Mouse (Mus musculus): ENCODE measurements around the gene Zfp868.
"Not testable (repeated sequence)": the region's sequence is repeated elsewhere in the genome, so short reads cannot be mapped to it uniquely, and the experiment has no call there.

The Zfp868 gene

DNA sequence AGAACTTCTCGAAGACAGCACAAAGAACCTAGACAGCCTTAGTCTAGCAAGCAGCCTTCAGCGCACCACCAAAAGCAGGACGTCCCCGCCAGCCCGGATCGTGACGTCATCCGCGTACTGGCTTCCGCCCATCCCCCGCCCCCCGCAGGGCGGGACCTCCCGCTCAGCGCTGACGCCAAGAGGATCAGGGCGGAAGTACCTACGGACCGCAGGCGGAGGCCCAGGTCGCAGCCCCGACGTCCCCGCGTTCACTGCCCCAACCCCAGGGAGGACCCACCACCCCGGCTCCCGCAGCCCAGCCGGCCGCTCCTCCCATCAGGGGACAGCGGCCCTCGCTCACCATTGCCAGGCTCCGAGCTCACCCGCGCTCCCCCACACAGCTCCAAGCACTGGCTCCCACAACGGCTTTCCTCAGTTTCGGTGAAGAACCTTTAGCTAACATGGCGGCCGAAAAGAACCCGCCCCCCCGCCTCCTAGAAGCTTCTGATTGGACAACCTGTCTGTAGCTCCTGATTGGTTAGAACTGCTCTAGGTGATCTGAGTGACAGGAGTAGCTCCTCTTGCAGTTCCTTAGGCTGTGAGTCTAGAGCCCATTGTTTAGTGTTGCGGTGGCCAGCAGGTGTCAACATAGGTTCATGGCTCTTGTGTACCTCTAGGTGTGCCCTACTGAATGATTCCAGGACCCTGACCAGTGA lies at the start of gene Zfp868:
Gene Zfp868 (minus strand): TSS at position 454 of the 695 bp plus-strand sequence.
- peak; percentile 94 for DNase-seq (ENCODE audit: low read depth, low spot score)

- not testable (repeated sequence) for DNase-seq (ENCODE audit: low read depth, low spot score)
Observed at GRCm38 (mm10) chr8:69665051-69665450, 39.7 kb upstream of the Zfp868 start.

- DNase-seq (ENCODE audit: low read depth, low spot score) = no peak
Observed at GRCm38 (mm10) chr8:69661294-69661693, 35.9 kb upstream of the Zfp868 start.

GRCm38 (mm10) chr8:69654358-69654981 lies 29.1 kb upstream of the Zfp868 start, which contains the start of gene Zfp964:
TSS of gene Zfp964 (plus strand) at chr8:69654479.
- DNase-seq (ENCODE audit: low read depth, low spot score) = peak; percentile 85

GRCm38 (mm10) chr8:69653808-69654357 lies 28.5 kb upstream of the Zfp868 start:
- no peak for DNase-seq (ENCODE audit: low read depth, low spot score)

GRCm38 (mm10) chr8:69618078-69618477 lies 7.3 kb downstream of the Zfp868 start:
- no peak for DNase-seq (ENCODE audit: low read depth, low spot score)

- DNase-seq (ENCODE audit: low read depth, low spot score) = no peak
Observed at GRCm38 (mm10) chr8:69614687-69615086, 10.7 kb downstream of the Zfp868 start.

GRCm38 (mm10) chr8:69597598-69597997 lies 27.8 kb downstream of the Zfp868 start:
- not testable (repeated sequence) for DNase-seq (ENCODE audit: low read depth, low spot score)

DNA sequence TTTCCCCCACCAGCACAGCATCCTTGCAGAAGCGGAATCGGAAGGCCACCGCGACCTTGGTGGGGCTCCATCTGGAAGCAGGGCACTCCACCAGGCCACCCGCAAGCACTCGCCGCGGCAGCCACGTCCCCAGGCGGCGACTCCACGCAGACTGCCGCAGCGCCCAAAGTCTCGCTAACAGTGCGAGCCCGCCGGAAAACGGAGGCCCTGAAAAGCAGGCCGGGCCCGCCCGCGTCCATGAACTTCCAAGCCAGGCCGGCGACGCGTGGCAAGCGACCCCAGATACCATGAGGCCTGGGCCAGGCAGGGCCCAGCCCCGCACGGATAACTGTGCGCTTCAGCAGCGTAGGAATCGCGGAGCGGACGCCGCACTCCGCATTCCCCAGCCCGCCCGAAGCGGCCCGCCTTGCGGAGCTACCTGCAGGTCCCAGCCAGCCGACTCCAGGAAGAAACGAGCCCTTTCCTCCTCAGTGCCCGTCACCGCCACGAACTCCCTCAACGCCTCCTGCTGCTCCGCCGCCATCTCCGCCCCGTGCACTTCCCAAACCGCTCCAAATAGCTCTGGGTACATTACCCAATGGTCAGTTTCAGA lies 40.6 kb downstream of the Zfp868 start:
- DNase-seq (ENCODE audit: low read depth, low spot score) = no peak

DNA sequence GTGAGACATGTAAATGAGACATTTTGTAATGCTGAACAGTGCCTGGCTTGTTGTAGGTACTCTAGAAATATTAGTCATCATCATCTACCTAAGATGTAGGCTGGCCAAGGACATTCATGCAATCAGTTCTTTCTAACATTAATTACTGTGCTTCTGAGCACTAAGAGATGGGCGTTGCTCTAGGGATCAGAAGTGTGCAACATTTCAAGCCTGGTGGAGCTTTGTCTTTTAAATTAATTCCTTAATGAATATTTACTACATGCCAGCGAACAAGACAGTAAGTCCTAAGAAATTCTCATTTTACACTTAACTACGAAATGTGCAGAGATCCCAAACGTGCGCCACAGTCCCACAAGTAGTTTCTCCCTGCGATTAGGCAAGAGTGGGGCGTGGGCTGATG lies 41.1 kb downstream of the Zfp868 start:
- not testable (repeated sequence) for DNase-seq (ENCODE audit: low read depth, low spot score)
